Mouse (Mus musculus): ENCODE measurements around the gene Cavin3.

GRCm38 (mm10) chr7:105474771-105475315 is 7.3 kb downstream of the Cavin3 start:
- no peak for TF ChIP-seq CTCF (IDR thresholded peaks at IDR 0.05; ENCODE audit: low read depth, low read length)
- TF ChIP-seq GATA1 (IDR thresholded peaks at IDR 0.05; ENCODE audit: borderline replicate concordance, low read length): no peak

Data from G1E (cell line).